Mouse (Mus musculus) lung, postnatal 0 days (tissue): ENCODE results near the gene Bbs5. TPM values are rescaled to one million over a fixed set of nuclear protein-coding genes. Genes with fewer than 3 reads are reported as not detected.
"Not testable (repeated sequence)": the region's sequence is repeated elsewhere in the genome, so short reads cannot be mapped to it uniquely, and the experiment has no call there.

Source experiments
- ATAC-seq: fragments of 200-750 bp; cut with Nextera tagmentation; 2 replicates; pipeline ENCODE4 v1.8.0; 2017; ENCODE audit warnings: moderate library complexity
- DNase-seq: peaks from one replicate; pipeline ENCODE4 v3.0.0-alpha.2; 2016; ENCODE audit warnings: low spot score
- H3K27ac ChIP-seq: fragments of 300-500 bp; sonication (generic); 2 replicates; pipeline ENCODE4 v1.5.1; 2014; ENCODE audit warnings: antibody characterized with exemption, mild to moderate bottlenecking, low read length, mixed read lengths
- H3K27me3 ChIP-seq: fragments of 300-500 bp; sonication (generic); replicated peaks from 2 replicates; pipeline ENCODE4 v1.6.1; 2014; ENCODE audit warnings: low read length, mixed read lengths; ENCODE audit not compliant: insufficient read depth
- H3K36me3 ChIP-seq: fragments of 300-500 bp; sonication (generic); 2 replicates; pipeline ENCODE4 v1.6.1; 2014; ENCODE audit warnings: low read length, mixed read lengths; ENCODE audit not compliant: insufficient read depth
- H3K4me1 ChIP-seq: fragments of 300-500 bp; sonication (generic); 2 replicates; pipeline ENCODE4 v1.6.1; 2014; ENCODE audit warnings: antibody characterized with exemption, low read depth, low read length, mixed read lengths; ENCODE audit not compliant: insufficient read depth
- H3K4me2 ChIP-seq: fragments of 300-500 bp; sonication (generic); replicated peaks from 2 replicates; pipeline ENCODE4 v1.6.1; 2014; ENCODE audit warnings: low read depth, mild to moderate bottlenecking, low read length, moderate library complexity, mixed read lengths
- H3K4me3 ChIP-seq: fragments of 300-500 bp; sonication (generic); 2 replicates; pipeline ENCODE4 v1.5.1; 2014; ENCODE audit warnings: low read depth, low read length
- H3K9ac ChIP-seq: fragments of 300-500 bp; sonication (generic); replicated peaks from 2 replicates; pipeline ENCODE4 v1.6.1; 2014; ENCODE audit warnings: low read depth, mild to moderate bottlenecking
- H3K9me3 ChIP-seq: fragments of 300-500 bp; sonication (generic); 2 replicates; pipeline ENCODE4 v1.6.1; 2016; ENCODE audit warnings: low read length, mixed read lengths
- CTCF ChIP-seq: IDR thresholded peaks from 2 replicates; pipeline ENCODE4 v1.5.1; 2016; ENCODE audit warnings: antibody characterized with exemption, mild to moderate bottlenecking
- EP300 ChIP-seq: IDR thresholded peaks from 2 replicates; pipeline ENCODE4 v1.6.1; 2016; ENCODE audit warnings: antibody characterized with exemption, mild to moderate bottlenecking, control low read depth
- WGBS: fragments of 180-500 bp; shearing (Covaris S2); extraction: QIAGEN DNeasy Blood & Tissue Kit; methylation state at CpG from one replicate; pipeline ENCODE4 v1.1.7; 2014; 5-methylcytosine and 5-hydroxymethylcytosine counted together
- polyA plus RNA-seq: library from polyadenylated mRNA; unstranded; fragments of >200 nt; fragmentation: Nextera tagmentation; extraction: Ambion mirVana; gene quantifications from 2 replicates; pipeline ENCODE4 v1.2.1, GENCODE M21; 2015

Gene Bbs5
- polyA plus RNA-seq, 1 experiment from 2014 or later = 13.9 TPM

GRCm38 (mm10) chr2:69635064-69635701, 11.8 kb upstream of the Bbs5 start:
- H3K9ac ChIP-seq = no peak overlapping the region
- H3K36me3 ChIP-seq = no peaks in the 10 kb centered on the region
- no peaks in the 10 kb centered on the region for H3K27me3 ChIP-seq
- H3K27ac ChIP-seq = no peak overlapping the region
- TF ChIP-seq EP300 = 0 out of 2 replicates have a peak, but pooled peaks have one; percentile 21
- TF ChIP-seq CTCF = peak; percentile 82
- DNase-seq (peak; percentile 89), ATAC-seq (peak; percentile 56)
- H3K4me1 ChIP-seq = no peaks in the 10 kb centered on the region
- H3K4me3 ChIP-seq = peak overlapping the region; percentile 41
- WGBS = 4% methylated on average over 11 of the region's 11 CpGs
- H3K4me2 ChIP-seq = peak overlapping the region; percentile 46
- H3K9me3 ChIP-seq = no peaks in the 10 kb centered on the region

DNA sequence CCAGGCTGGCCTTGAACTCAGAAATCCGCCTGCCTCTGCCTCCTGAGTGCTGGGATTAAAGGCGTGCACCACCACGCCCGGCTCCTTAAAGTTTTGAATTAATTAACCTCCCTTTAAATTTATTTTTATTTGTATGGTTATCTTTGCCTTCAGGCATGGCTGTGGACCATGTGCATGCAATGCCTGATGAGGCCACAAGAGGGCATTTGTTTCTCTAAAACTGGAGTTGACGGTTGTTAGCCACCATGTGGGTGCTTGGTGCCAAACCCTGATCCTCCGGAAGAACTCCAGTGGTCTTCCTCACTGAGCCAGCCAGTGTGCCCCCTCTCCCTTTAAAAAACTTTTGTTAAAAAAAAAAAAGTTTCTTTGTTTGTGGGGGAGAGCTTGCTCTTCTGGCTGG, 11.2 kb upstream of the Bbs5 start:
- DNase-seq = peak; percentile 36
- WGBS = 70% methylated on average over 6 of the region's 6 CpGs

GRCm38 (mm10) chr2:69637989-69638388, 9.0 kb upstream of the Bbs5 start:
- DNase-seq, ATAC-seq, H3K4me3 ChIP-seq, H3K9ac ChIP-seq, H3K36me3 ChIP-seq, H3K9me3 ChIP-seq, H3K27ac ChIP-seq, H3K4me2 ChIP-seq, H3K27me3 ChIP-seq, H3K4me1 ChIP-seq: not testable (repeated sequence)
- 70% methylated on average over 7 of the region's 7 CpGs for WGBS

More for the DNA sequence above, 11.2 kb upstream of the Bbs5 start:
- Histone ChIP-seq H3K9ac (no peak overlapping the region), H3K4me3 (no peak overlapping the region), H3K9me3 (no peaks in the 10 kb centered on the region), H3K4me1 (no peaks in the 10 kb centered on the region), H3K4me2 (no peak overlapping the region), H3K27me3 (no peaks in the 10 kb centered on the region), H3K36me3 (no peaks in the 10 kb centered on the region), H3K27ac (no peak overlapping the region)
- ATAC-seq = peak; percentile 21
- TF ChIP-seq CTCF (peak; percentile 72), EP300 (no peak)

DNA sequence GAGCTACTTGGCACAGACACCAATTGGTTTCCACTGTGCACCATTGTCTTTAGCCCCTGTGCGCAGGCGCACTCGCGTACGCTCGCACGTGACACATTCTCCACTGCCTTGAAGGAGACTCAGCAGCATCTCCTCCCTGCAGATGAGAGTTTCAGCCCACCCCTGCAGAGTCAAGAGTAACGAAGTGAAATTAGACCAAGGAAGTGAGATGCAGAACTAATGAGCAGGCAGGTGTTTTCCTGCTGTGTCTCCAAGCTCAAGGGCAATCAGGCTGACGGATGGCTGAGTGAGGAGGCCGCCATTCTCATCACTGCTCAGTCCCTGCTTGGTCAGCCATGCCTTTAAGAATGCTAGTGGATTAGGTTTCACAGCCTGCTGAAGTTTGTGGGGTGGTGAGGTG, 6.9 kb upstream of the Bbs5 start:
- ATAC-seq (no peak), DNase-seq (no peak)
- H3K36me3 ChIP-seq = no peaks in the 10 kb centered on the region
- no peak overlapping the region for H3K4me2 ChIP-seq
- H3K27me3 ChIP-seq = no peaks in the 10 kb centered on the region
- no peak overlapping the region for H3K9ac ChIP-seq
- TF ChIP-seq EP300 (no peak), CTCF (no peak)
- H3K9me3 ChIP-seq = no peaks in the 10 kb centered on the region
- H3K4me1 ChIP-seq = no peaks in the 10 kb centered on the region
- WGBS = 61% methylated on average over 10 of the region's 10 CpGs
- H3K4me3 ChIP-seq = no peak overlapping the region
- no peak overlapping the region for H3K27ac ChIP-seq

DNA sequence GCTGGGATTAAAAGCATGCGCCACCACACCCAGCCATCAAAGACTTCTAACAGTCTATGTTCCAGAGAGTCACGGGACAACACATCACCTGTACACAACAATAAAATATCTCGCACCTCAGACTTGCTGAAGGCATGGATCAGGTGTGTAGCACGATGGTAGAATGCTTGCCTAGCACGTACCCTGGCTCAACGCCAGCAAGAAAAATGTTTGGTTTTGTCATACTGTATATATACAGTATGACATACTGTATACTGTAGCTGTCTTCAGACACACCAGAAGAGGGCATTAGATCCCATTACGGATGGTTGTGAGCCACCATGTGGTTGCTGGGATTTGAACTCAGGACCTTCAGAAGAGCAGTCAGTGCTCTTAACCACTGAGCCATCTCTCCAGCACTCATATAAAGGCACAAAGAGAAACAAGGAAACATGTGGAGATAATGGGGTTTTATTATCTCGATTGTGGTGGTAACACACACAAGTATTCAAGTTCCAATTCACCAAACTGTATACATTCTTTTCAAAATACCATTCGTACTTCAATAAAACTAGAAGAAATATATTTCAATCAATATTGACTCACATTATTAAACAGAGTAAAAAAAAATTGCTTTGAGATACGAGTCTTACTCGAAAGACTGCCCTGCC, 1.9 kb upstream of the Bbs5 start:
- peaks cover 5% of the 10 kb centered on the region; the same call in 1 of the 2 replicates for H3K4me1 ChIP-seq
- TF ChIP-seq CTCF (no peak), EP300 (no peak)
- no peak overlapping the region for H3K27ac ChIP-seq
- DNase-seq (no peak), ATAC-seq (no peak)
- no peak overlapping the region for H3K4me2 ChIP-seq
- H3K9me3 ChIP-seq = no peaks in the 10 kb centered on the region
- H3K36me3 ChIP-seq = no peaks in the 10 kb centered on the region
- WGBS = 77% methylated on average over 11 of the region's 11 CpGs
- no peak overlapping the region for H3K4me3 ChIP-seq
- H3K27me3 ChIP-seq = no peaks in the 10 kb centered on the region
- no peak overlapping the region for H3K9ac ChIP-seq

DNA sequence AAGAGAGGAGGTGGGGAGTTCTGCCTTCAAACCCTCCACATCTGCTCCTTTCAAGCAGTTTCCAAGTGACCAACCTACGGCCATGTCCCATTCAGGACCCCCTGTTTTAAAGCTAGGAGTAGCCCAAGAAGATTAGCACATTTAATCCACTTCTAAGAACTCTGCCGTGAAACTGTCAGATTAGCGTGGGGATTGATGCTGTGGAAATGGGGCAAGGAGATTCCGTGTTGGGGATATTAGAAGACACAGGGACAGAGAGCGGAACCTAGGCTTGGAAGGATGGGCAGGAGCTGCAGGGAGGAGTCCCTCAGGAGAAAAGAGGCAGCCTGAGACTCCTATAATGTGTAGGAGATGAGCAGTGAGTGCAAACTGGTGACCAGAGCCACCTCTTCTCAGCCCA, 2.7 kb downstream of the Bbs5 start:
- H3K4me1 ChIP-seq = peaks cover 5% of the 10 kb centered on the region; the same call in 1 of the 2 replicates
- no peak overlapping the region for H3K27ac ChIP-seq
- no peaks in the 10 kb centered on the region for H3K9me3 ChIP-seq
- no peaks in the 10 kb centered on the region for H3K27me3 ChIP-seq
- no peak overlapping the region for H3K9ac ChIP-seq
- no peaks in the 10 kb centered on the region for H3K36me3 ChIP-seq
- no peak for ATAC-seq
- TF ChIP-seq CTCF = no peak
- no peak for TF ChIP-seq EP300
- WGBS = 89% methylated on average over 5 of the region's 5 CpGs
- no peak overlapping the region for H3K4me3 ChIP-seq
- H3K4me2 ChIP-seq = no peak overlapping the region
- no peak for DNase-seq
